Mouse (Mus musculus) T-helper 1 cell (primary cell): ENCODE results near the gene Morc2a.

Source experiments
- in situ Hi-C: fragments of 300-600 bp; cut with MboI, MseI; formaldehyde crosslinking; loops from one replicate; pipeline ENCODE4 v1.15.1; 2025; ENCODE audit warnings: high pct_unique_total_duplicates

Gene Morc2a

DNA sequence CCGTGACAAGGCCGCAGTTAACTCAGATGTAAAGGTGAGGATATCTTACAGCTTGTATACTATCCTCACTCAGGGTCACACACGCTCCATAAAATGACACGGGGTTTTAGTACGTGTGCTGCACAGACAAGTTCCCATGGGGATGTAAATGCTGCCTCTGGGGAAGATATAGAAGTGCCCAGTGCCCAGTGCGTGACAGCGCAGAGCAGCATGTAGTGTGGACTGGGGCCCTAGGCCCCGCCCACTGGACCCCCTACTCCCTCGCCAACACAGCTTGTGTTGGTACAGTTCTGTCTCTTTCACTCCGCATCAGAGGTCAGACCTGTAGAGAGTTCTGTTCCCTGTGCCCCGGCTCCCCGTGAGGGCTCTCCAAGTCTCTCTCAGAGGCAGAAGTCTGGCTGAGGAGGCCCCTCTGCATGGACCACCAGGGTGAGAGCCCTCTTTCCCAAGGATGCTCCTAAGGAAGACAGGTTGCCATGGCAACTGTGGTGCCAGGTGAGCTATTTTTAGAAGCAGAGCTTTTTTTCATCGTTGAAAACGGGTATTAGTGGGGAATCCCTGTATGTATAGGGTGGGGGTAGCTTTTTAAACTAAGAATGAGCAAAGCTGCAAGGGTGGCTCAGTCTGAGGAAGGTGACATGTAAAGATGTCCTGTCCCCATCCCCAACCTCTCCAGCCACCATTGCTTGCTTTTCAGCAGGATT is 85.1 kb downstream of the Morc2a start:
- in situ Hi-C loops = no loop called here

- in situ Hi-C loops = no loop called here
Measured at GRCm38 (mm10) chr11:3735715-3736114, 86.7 kb downstream of the Morc2a start.

GRCm38 (mm10) chr11:3738778-3739177 is 89.8 kb downstream of the Morc2a start:
- in situ Hi-C loops = no loop called here
